Mouse (Mus musculus): ENCODE results near the gene Gm10964.

Gm10964 gene

GRCm38 (mm10) chr3:103739329-103739728 lies at the start of gene Gm10964:
Gm10964 (plus strand) TSS chr3:103739366.
- no peak for DNase-seq

- DNase-seq: peak in 1 of 2 experiments; percentile 9
Measured at GRCm38 (mm10) chr3:103690506-103690905, 48.7 kb upstream of the Gm10964 start.

GRCm38 (mm10) chr3:103695556-103695955 lies 43.6 kb upstream of the Gm10964 start:
- no peak for DNase-seq

- DNase-seq: no peak
Measured at GRCm38 (mm10) chr3:103696388-103696925, 42.7 kb upstream of the Gm10964 start.

- no peak for DNase-seq
Measured at GRCm38 (mm10) chr3:103704661-103705060, 34.5 kb upstream of the Gm10964 start.

- DNase-seq: no peak
Measured at GRCm38 (mm10) chr3:103705426-103705825, 33.7 kb upstream of the Gm10964 start.

GRCm38 (mm10) chr3:103709470-103710040 lies 29.6 kb upstream of the Gm10964 start:
- DNase-seq: no peak

GRCm38 (mm10) chr3:103712196-103712595 lies 27.0 kb upstream of the Gm10964 start:
- DNase-seq: no peak

- peak; percentile 38 to 64 for DNase-seq
Measured at GRCm38 (mm10) chr3:103714236-103714875, 24.8 kb upstream of the Gm10964 start.

- DNase-seq: peak; percentile 37 to 44
Measured at GRCm38 (mm10) chr3:103714942-103715341, 24.2 kb upstream of the Gm10964 start.

GRCm38 (mm10) chr3:103715762-103716693 lies 23.1 kb upstream of the Gm10964 start:
- peak; percentile 26 to 31 for DNase-seq

GRCm38 (mm10) chr3:103716774-103717760 lies 22.1 kb upstream of the Gm10964 start:
- no peak for DNase-seq

- DNase-seq: no peak
Measured at GRCm38 (mm10) chr3:103718728-103719127, 20.4 kb upstream of the Gm10964 start.

GRCm38 (mm10) chr3:103724137-103724536 lies 15.0 kb upstream of the Gm10964 start:
- DNase-seq: no peak

- DNase-seq: no peak
Measured at GRCm38 (mm10) chr3:103726642-103727041, 12.5 kb upstream of the Gm10964 start.

- no peak for DNase-seq
Measured at GRCm38 (mm10) chr3:103727813-103728326, 11.3 kb upstream of the Gm10964 start.

- no peak for DNase-seq
Measured at GRCm38 (mm10) chr3:103729850-103730249, 9.3 kb upstream of the Gm10964 start.

GRCm38 (mm10) chr3:103732116-103732515 lies 7.0 kb upstream of the Gm10964 start:
- no peak for DNase-seq

- no peak for DNase-seq
Measured at GRCm38 (mm10) chr3:103733176-103733575, 6.0 kb upstream of the Gm10964 start.

GRCm38 (mm10) chr3:103733799-103734695 lies 5.1 kb upstream of the Gm10964 start:
- no peak for DNase-seq
